Mouse (Mus musculus) E14TG2a.4 (cell line): ENCODE data around the gene Hacd2.

ENCODE experiments used
- CTCF ChIP-seq: conservative IDR thresholded peaks from 2 replicates; pipeline ENCODE4 v1.5.1; 2014; ENCODE audit warnings: low read length
- POU5F1 ChIP-seq: IDR thresholded peaks from 2 replicates; pipeline ENCODE4 v1.6.1; 2014; ENCODE audit warnings: low read length, borderline replicate concordance

DNA sequence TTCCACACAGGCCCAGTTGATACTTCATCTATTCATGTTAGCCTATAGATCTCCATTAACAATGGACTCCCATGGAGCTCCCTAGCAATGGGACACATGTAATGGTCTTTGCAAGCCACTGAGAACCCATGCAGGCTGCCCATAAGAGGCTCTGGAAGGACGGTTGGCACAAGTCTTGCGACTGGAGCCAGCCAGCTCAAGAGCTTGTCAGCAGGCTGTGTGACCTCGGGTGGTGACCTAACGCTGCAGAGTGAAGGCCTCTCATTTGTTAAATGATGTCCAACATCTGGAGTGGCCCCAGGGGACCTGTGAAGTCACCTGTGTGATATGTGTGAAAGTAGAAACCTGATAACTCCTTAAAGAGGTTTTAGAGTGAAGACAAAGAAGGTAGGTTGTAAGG lies 25.2 kb upstream of the Hacd2 start:
- TF ChIP-seq CTCF (no peak), POU5F1 (no peak)
